Mouse (Mus musculus) stomach, postnatal 0 days (tissue): Measurements from ENCODE around the gene Rsrc1.

Source experiments
- CTCF ChIP-seq: IDR thresholded peaks from 2 replicates; pipeline ENCODE4 v1.5.1; 2016; ENCODE audit warnings: antibody characterized with exemption, low read depth, mild to moderate bottlenecking, moderate library complexity
- EP300 ChIP-seq: optimal IDR thresholded peaks from 2 replicates; pipeline ENCODE3; 2016; ENCODE audit warnings: antibody characterized with exemption

GRCm38 (mm10) chr3:67378215-67378614, 397.0 kb downstream of the Rsrc1 start:
- TF ChIP-seq CTCF, result no peak
- no peak for TF ChIP-seq EP300
